Mouse (Mus musculus) heart, postnatal 25 days (tissue): ENCODE results near the gene Fsd1. TPM values are rescaled to one million over a fixed set of nuclear protein-coding genes. Genes with fewer than 3 reads are reported as not detected.
A peak's percentile ranks its signal among the peaks of the same experiment; 100 is the strongest.

Source experiments
- DNase-seq: peaks from one replicate; pipeline ENCODE4 v3.0.0; 2022; ENCODE audit warnings: low spot score
- intact Hi-C: fragments of 180-260 bp; cut with DNase I; formaldehyde crosslinking; loops from one replicate; pipeline ENCODE4 v1.15.1; 2025
- total RNA-seq, 2 experiments: library from RNA; stranded (reverse); gene quantifications; 2 replicates each; pipeline ENCODE4 v1.2.3; 2021

The Fsd1 gene
- total RNA-seq, 2 experiments from 2014 or later: 0.47 TPM; not detected in 1

DNA sequence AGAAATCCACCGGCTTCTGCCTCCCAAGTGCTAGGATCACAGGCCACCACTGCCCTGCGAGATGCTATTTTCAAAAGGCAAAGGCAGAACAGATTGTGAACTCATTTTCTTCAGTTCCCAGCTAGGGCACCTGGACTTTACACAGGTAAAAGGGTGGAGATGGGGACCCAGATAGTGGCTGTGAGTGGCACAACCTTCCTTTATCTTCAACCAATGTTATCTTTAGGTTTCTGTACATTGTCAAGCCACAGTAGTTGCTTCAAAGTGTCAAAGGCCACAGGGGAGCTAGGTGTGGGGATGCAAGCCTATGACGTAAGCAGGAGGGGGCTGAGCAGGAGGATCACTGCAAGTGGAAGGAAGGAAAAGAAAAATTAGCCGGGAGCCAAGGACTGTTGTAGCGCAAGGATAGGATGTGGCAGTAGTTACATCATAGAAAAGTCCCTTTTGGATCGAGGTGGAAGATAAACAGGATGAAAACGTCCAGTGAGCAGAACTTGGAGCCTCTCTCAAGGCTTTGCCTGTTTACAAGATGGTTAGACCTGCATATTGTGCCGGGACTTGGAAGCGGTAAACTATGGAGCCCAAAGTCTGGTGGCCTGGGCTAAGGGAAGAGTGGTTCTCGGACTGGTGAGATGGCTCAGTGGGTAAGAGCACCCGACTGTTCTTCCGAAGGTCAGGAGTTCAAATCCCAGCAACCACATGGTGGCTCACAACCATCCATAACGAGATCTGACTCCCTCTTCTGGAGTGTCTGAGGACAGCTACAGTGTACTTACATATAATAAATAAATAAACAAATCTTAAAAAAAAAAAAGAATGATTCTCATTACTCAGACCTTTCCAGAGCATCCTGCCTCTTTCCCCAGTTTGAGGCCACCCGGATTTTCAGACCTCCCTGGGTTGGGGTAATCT is 21.4 kb downstream of the Fsd1 start:
- DNase-seq: no peak
- intact Hi-C loops: no loop called here

DNA sequence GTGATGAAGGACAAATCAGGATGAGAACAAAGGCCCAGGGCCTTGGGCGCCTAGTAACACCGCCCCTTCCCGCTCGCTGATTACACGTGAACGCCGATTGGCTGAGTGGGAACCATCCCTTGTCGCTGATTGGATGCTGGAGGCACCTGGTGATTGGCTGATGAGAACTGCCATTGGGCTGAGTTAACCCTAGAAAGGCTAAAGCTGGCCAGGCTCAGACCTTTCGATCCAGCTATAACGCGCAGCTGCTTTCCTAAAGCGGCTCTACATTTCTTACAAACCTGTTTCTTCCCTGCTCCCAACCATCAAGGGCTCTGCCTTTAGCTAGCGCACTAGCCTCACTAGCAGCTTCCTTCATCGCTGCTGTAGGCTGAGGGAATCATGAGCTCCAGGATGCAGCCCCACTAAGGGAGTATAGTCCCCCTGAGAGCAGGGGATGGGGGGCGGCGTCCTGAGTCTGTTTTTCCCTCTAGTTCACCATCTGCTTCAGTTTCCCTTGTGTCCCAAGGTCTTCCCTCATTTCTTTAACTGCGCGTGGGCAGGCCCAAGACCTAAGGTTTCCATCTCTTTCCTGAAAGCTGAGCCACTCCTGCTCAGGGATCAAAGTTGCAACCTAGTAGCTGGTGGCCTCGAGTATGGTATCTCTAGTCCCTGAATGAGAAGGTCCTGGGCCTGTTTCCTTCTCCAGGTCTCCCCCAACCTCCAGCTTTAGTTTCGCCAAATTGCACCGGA is 22.2 kb downstream of the Fsd1 start:
- intact Hi-C loops: no loop called here
- peak; percentile 91 for DNase-seq

DNA sequence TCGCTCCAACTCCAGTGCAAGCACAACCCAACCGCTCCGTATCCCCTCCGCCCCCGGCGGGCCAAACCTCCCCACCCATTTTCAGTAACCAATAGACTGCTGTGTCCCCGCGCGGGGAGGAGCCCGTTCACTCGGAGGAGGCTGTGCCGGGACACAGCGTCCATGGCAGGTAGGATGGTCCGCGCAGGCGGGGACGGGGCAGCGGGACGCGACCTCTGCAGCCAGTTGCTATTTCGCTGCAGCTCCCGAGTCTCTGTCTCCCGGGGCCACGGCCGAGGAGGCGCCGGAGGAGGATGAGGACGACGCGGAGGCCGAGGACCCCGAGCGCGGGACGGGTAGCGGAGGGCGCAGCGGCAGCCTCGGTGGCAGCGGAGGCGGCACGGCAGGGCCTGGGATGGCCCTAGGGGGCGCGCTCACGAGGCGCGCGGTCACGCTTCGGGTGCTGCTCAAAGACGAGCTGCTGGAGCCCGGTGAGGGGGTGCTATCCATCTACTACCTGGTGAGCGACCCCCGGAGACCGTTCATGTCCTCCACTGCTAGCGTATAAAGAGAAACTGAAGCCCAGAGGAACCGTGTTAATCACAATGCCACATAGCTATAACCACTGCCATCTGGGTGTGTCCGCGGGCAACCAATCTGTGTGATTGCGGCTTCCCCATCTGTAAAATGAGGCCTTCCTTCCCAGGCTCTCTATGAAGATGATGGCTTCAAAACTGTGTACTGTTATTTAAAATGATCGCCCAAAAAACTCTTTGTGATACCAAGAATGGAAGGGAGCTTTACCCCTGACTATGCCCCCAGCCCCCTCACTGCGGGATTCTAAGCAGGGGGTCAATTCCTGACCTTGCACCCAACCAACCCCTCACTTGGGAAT is 23.0 kb downstream of the Fsd1 start:
- intact Hi-C loops: no loop called here

DNA sequence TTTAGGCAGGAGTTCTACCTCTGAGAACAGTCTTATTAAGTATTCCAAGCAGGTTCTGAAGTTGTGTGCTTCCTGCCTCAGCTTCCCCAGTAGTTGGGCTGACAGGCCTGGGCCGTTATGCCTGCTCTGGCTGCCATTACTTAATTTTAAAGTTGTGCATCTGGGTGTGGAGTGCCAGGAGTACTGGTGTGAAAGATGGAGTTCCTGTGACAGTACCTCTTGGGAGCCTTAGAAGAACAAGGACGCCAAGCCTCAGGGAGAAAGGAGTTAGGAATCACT is 23.6 kb downstream of the Fsd1 start:
- DNase-seq: no peak
- intact Hi-C loops: loop anchor here (1.0 to 2.0 kb wide), 2 partner anchors 33 to 52 kb away; no protein-coding TSS in a partner anchor

More for the DNA sequence above, 23.0 kb downstream of the Fsd1 start:
- DNase-seq: peak; percentile 88

DNA sequence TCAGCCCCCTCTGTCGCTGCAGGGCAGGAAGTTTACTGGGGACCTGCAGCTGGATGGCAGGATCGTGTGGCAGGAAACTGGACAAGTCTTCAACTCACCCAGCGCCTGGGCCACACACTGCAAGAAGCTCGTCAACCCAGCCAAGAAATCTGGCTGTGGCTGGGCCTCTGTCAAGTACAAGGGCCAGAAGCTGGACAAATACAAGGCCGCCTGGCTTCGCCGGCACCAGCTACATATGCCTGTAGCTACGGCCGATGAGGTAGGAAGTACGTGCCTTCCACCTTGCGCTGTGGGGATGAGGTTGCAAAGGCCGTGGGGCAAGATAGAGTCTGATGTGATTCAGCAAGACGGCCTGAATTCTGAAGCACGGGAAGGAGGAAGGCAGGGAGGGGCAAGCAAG is 23.9 kb downstream of the Fsd1 start:
- DNase-seq: no peak
- intact Hi-C loops: loop anchor here (1.0 to 2.0 kb wide), 2 partner anchors 33 to 52 kb away; no protein-coding TSS in a partner anchor

DNA sequence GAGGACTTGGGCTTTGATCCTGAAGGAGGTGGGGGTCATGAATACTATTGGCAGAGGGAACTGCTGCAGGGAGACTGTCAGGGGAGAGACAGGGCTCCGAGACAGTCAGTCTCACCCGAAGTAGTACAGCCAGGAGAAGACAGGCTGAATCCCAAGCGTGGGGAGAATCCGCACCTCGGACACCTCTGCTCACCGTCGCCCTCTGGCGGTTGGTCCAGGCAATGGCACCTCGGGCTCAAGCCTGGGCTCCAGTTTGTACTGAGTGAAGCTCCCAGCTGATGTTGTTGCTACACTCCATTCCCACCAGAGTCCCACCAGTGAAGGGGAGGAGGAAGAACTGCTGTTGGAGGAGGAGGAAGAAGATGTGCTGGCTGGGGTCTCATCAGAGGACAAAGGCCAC is 24.4 kb downstream of the Fsd1 start:
- DNase-seq: no peak
- intact Hi-C loops: loop anchor here (1.0 to 2.0 kb wide), 3 partner anchors 25 to 52 kb away; no protein-coding TSS in a partner anchor

DNA sequence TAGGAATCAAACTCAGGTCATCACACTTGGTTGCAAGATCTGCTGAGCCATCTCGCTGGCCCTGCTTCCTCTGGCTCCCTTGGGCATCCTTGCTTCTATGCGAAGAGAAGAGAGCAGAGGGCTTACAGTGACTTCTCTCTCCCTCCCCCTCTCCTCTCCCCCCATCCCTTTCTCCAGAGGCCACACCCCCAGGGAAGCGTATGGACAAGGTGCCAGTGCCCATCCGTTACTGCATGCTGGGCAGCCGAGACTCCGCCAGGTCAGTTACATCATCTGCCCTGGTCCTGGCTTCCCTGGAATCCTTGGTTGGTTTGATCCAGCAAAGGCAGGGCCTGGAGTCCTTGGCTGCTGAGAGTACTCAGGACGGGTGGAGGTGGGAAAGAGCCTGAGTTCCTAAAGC is 25.1 kb downstream of the Fsd1 start:
- DNase-seq: no peak
- intact Hi-C loops: loop anchor here (1.0 to 2.0 kb wide), 2 partner anchors 24 to 35 kb away; no protein-coding TSS in a partner anchor

DNA sequence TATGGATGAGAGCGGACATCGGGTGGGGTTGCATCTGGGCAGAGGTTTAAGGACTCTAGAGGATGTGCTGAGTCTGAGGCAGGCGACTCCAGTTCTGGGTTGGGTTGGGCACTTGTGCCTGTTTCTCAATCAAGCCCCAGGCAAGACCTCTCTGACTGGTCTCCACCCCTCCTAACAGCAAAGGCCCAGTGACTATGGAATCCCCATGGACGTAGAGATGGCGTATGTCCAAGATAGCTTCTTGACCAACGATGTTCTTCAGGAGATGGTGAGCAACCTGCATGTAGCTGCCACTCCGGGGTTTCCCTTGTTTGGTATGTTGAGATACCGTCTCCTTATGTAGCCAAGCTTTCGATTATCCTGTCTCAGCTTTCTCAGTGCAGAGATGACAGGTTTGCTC is 29.0 kb downstream of the Fsd1 start:
- DNase-seq: no peak
- intact Hi-C loops: no loop called here

DNA sequence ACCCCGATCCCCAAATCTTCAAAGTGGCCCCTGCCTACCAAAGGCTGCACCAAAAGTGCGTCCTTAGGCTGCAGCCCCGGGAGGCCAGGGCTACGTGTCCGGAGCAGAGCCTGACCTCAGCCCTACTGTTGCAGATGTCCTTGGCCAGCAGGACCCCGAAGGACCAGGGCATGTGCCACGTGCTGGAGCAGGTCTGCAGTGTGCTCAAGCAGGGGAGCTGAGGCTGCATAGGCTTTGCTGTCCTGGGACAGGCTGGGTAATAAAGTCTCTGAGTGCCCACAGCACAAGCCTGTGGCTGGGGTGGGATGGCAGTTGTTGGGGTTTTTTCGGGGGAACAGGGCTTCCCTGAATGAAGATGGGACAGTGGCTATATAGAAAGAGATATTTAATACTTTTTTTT is 30.1 kb downstream of the Fsd1 start:
- intact Hi-C loops: no loop called here

DNA sequence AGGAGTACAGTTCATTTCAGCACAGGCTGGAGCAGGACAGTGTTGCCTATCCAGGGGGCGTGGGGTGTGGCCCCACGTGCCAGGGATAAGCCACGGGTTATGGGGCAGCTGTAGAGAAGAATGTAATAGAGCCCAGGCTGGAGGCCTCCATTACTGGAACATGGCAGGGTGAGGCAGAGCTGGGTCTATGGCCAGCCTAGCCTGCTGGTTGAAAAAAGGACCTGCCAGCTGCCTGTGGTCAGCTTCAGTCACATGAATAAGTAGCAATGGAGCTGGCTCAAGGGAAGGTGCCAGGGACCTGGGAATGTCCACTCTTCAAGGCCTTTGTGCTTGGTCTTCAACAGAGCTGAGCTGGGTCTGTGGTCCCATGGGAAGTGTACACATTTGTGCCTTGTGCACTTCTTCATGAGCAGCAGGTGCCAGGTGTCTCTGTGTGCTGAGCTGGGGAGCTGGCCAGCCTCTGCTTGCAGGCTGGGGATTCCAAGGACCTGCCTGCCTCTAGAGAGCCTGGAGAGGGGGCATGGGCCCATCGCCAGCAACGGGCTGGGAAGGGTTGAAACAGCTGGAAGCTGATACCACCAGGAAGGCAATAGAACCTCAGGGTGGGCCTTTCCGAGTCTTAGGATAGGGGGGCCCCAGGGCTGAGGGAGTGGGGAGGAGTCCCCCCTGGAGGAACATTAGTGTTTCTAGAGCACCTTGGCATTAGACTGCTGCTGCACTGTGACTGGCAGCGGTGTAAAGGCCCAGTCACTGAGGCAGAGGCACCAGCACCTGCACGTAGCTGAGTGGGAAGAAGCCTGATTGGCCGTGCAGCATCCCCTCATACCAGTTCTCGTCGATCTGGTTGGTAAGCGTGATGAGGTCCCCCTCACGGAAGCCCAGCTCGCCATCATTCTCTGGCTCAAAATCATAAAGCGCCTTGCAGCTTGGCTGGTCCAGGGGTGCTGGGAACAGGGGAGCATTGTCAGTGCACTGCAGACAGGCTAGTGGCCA is 30.8 kb downstream of the Fsd1 start:
- DNase-seq: no peak
- intact Hi-C loops: no loop called here

More for the DNA sequence above, 30.1 kb downstream of the Fsd1 start:
- no peak for DNase-seq

DNA sequence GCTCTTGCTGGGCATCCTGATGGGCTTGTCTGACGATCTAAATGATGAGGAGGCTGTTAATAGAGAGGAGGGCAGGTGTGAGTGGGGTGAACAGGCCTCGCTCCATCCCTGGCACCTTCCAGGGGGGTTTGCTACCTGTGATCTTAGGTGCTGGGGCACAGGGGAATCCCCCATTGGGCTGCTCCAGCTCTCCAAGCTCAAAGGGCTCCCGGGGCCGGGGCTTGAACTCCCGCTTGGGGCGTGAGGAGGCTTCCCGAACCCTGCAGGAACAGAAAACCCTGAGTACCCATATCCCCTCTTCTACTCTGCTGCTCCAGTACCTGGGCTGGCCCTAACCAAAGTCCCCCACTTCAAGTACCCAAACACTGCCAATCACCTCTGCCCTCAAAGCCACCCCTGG is 31.5 kb downstream of the Fsd1 start:
- no peak for DNase-seq
- intact Hi-C loops: no loop called here

DNA sequence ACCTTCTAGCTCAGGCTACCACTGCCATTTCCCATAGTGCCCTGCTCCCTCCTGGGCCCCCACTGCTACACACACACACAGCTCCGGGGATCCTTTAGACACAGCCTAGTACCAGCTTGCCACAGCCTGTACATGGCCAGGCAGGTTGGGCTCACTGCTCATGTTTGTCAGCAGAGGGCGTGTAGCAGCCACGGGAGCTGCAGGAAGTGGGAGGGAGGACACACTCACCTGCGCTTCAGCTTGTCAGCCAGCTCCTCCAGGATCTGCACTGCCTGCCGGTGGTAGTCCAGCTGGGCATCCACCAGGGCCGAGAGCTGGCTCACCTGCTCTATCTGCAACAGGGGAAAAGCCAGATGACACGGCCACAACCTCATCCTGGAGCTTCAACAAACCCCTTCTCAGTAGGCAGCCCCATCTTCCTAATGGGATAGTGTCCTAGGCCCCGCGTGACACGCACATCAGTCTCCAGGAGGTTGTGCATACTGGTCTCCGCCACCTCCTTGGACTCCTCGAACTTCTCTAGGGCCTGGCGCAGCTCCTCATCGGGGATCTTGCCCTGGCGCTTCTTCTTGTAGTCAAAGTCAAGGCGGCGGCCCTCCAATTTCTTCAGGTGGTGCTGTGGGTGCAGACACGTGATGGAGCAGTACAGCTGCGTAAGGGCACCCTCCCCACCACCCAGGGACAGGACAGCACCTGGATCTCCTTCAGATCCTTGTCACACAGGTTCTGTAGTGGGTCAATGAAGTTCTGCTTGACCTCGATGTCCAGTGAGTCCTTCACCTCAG is 32.2 kb downstream of the Fsd1 start:
- intact Hi-C loops: no loop called here
- no peak for DNase-seq

DNA sequence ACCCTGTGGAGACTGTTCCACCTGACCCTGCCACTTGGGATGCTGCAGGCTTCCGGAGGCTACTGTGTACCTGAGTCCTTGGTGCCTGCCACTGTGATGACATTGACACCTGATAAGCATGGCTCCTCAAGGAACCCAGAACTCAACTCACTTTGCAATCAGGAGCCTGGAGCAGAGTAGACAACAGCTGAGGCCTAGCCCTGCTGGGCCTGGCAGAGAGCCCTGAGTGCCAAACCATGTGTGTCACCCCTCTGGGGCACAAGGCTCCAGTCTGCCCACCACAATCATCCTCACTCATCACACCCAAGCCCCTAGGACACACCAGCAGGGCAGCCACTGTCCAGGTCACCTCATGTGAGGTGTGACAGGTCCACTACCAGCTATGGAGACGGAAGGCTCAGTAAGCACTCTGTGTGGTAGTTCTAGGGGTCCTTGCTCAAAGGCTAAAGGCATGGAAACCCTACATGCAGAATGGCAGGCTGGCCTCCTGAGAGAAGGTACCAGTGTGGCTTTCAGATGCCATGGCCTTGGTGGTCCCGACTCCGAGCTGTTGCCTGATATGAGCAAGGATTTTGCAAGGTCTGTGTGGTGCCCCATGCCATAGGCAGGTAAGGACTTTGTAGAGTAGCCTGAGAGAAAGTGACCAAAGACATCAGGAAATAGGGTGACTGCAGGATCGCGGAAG is 34.2 kb downstream of the Fsd1 start:
- no peak for DNase-seq
- intact Hi-C loops: no loop called here

DNA sequence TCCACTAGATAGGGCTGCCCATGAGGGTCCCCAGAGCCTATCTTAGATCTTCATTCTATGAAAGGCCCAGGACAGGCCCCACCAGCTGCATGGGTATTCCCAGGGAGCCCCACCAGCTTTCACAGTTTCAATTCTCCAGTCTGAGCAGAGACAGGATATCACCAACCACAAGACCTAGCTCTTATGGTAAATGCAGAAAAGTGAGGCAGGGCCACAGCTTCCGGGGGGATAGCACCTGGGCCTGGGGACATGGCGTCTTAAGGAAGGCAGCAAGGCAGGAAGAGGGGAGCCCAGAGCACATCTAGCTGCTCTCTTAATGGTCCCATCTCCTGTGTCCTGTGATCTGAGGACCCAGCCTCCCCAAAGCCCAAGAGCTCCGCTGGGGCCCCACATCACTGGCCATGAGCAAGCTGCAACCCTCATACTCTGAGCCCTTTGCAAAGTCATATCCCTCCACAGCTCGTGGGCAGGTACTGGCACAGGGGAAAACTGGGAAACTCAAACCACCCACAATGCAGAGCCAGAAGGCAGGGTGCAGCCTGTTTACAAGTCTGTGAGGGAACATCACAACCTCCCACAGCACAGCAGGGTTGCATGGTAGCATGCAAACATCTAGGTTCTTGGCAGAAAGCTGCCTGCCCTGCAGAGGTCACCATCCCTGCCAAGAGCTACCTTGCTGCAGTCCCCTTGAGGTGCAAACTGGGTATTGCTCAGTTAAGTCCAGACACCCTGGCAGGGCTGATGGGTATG is 35.0 kb downstream of the Fsd1 start:
- no peak for DNase-seq
- intact Hi-C loops: no loop called here

DNA sequence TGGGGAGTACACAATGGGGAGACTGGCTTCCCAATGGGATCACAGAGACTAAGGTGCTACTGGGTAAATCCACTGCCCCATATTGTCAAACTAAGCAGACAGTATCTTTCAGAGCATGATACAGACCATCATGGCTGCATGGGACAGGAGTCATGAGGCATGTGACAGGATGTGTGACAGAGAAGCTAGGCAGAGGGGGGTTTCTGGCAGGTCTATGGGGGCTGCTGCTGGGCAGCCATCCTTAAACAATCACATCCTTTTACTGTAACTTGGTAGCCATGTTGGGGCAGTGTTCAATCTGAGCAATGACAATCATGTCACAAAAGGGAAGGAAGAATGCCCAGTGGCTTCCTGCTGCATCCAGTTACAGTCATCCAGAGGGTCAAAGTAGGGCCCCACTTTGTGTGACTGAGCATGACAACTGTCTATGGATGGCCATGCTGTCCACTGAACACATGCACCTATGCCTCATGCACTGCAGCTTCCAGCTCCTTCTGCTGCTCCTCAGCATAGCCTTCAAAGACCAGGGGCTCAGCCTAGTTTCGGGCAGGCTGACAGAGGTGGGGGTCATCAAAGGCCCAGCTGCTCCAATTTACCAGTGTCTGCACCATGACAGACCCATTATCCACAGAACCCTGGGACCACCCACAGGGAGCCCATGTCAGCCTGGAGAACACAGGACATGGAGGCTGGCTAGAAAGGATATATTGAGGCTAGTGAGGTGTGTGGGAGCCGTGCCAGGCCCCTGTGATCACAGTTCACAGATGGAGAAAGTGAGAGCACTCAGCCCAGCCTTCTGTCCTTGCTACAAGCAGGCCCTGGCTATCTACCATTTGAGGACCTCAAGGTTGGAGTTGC is 36.1 kb downstream of the Fsd1 start:
- intact Hi-C loops: no loop called here
- no peak for DNase-seq

DNA sequence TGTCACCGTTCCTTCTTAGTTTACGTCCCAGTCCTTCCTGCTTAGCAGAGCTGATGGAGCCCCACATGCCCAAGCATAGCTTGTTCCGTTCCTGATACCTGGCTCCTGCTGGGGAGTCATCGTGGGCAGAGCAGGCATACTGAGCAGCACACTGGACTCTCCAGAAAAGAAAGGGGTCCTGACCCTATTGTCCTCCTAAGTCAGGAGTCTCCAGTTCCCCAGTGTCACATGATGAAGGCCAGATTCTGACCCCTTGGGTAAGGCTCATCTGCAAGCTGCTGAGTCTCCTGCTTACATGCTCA is 36.6 kb downstream of the Fsd1 start:
- DNase-seq: no peak

More for the DNA sequence above, 36.6 kb downstream of the Fsd1 start:
- intact Hi-C loops: no loop called here
